Mouse (Mus musculus) embryo, embryonic 10 days (tissue): ENCODE data around the gene Rgl2.
"Not testable (repeated sequence)": the region's sequence is repeated elsewhere in the genome, so short reads cannot be mapped to it uniquely, and the experiment has no call there.

ENCODE experiments used
- DNase-seq: peaks from one replicate; pipeline ENCODE4 v3.0.0-alpha.2; 2015; ENCODE audit warnings: low spot score

Gene Rgl2

GRCm38 (mm10) chr17:33948905-33949537, 19.7 kb downstream of the Rgl2 start:
- no peak for DNase-seq

- no peak for DNase-seq
Observed at GRCm38 (mm10) chr17:33950131-33950625, 20.8 kb downstream of the Rgl2 start.

GRCm38 (mm10) chr17:33951021-33951946, 21.9 kb downstream of the Rgl2 start, which contains the start of gene B3galt4:
Gene B3galt4 (minus strand): TSS chr17:33951488.
- DNase-seq: peak; percentile 91

GRCm38 (mm10) chr17:33952015-33952414, 22.7 kb downstream of the Rgl2 start:
- not testable (repeated sequence) for DNase-seq

GRCm38 (mm10) chr17:33952879-33953278, 23.5 kb downstream of the Rgl2 start:
- DNase-seq: no peak

GRCm38 (mm10) chr17:33953310-33953709, 24.0 kb downstream of the Rgl2 start:
- no peak for DNase-seq

GRCm38 (mm10) chr17:33953961-33954565, 24.7 kb downstream of the Rgl2 start:
- no peak for DNase-seq

GRCm38 (mm10) chr17:33954646-33955554, 25.6 kb downstream of the Rgl2 start:
- peak; percentile 28 for DNase-seq

- DNase-seq: peak; percentile 96
Observed at GRCm38 (mm10) chr17:33955555-33956214, 26.3 kb downstream of the Rgl2 start, which contains the start of the genes Vps52 and Rps18. Gene Vps52 (plus strand): TSS chr17:33955812. Gene Rps18 (minus strand): TSS chr17:33956001.

GRCm38 (mm10) chr17:33956336-33956735, 27.0 kb downstream of the Rgl2 start:
- no peak for DNase-seq

- DNase-seq: no peak
Observed at GRCm38 (mm10) chr17:33957493-33957892, 28.1 kb downstream of the Rgl2 start.

GRCm38 (mm10) chr17:33958451-33958850, 29.1 kb downstream of the Rgl2 start:
- DNase-seq: no peak

GRCm38 (mm10) chr17:33959135-33959534, 29.8 kb downstream of the Rgl2 start:
- DNase-seq: no peak

- DNase-seq: no peak
Observed at GRCm38 (mm10) chr17:33959948-33960347, 30.6 kb downstream of the Rgl2 start.

GRCm38 (mm10) chr17:33962876-33963275, 33.5 kb downstream of the Rgl2 start:
- DNase-seq: no peak

GRCm38 (mm10) chr17:33965082-33965845, 35.9 kb downstream of the Rgl2 start:
- no peak for DNase-seq

GRCm38 (mm10) chr17:33965846-33966550, 36.7 kb downstream of the Rgl2 start:
- no peak for DNase-seq

GRCm38 (mm10) chr17:33968489-33968888, 39.1 kb downstream of the Rgl2 start:
- DNase-seq: peak; percentile 95

GRCm38 (mm10) chr17:33968927-33969326, 39.6 kb downstream of the Rgl2 start:
- peak; percentile 55 for DNase-seq
